Mouse (Mus musculus) gastrocnemius, adult 8-10 months (tissue): Measurements from ENCODE around the gene 9530068E07Rik. TPM values are rescaled to one million over a fixed set of nuclear protein-coding genes. Genes with fewer than 3 reads are reported as not detected.
"Not testable (repeated sequence)": the region's sequence is repeated elsewhere in the genome, so short reads cannot be mapped to it uniquely, and the experiment has no call there.

ENCODE experiments used
- DNase-seq, 2 experiments: peaks; one replicate each; pipeline ENCODE4 v3.0.0; 2022; ENCODE audit warnings: low spot score in 2 of 2
- total RNA-seq, 4 experiments: library from RNA; stranded (reverse); gene quantifications; 2 replicates each; pipeline ENCODE4 v1.2.4; 2022

9530068E07Rik gene
- total RNA-seq, 4 experiments from 2014 or later = 37.2 to 45.4 (median 40.2) TPM

DNA sequence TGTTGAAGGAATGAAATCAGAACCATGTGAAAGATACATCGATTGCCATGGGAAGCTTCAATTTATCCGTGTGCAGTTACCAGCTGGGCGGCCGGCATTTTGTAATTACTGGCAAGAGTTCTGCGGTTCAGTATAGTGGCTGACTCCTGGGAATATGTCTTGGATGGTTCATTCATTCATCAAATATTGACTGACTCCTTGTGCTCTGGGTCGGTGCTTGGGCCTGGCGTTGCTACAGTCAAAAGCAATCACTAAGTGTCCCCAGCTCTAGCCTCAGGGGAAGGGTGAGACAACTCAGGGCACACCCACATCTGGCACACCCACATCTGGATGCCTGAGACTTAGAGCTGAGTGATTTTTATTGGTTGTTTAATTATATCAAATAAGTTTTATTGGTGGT, 22.4 kb upstream of the 9530068E07Rik start:
- DNase-seq = no peak

DNA sequence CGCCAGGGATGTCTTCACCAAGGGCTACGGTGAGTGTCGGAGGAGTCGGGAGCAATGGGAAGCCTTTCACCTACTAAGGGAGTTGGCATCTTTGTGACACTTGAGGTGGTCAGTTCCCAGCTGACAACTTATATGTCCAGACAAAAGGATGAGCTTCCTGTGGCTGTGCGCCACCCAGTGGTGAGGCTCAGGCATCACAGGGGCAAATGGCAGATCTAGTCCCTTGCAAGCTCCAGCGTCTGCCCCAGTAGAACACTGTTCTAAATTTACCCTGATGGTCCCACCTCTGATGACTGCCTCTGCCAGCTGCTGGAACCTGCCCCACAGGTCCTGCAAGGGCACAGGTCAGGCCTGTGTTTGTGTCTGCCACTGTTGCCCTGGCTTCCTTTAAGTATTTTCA, 21.9 kb upstream of the 9530068E07Rik start:
- peak; percentile 59 to 84 for DNase-seq

DNA sequence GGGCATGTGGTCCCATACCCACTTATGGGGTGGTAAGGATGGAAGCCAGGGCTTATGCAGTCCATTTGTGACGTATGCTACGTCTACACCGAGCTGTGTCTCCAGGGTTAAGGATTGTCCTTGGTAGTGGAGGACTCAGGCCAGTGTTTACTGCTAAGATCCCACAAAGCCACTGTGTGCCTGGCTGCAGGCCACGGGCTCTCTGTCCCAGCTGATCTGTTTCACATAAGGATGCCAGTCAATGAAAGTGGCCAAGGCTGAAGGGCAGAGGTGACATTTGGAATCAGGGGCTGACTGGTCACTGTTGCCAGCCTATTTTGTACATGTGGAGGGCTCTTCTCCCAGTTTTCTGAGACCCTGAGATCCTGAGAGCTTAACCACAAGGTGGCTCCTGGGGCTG, 18.6 kb upstream of the 9530068E07Rik start:
- peak in 1 of 2 experiments; percentile 73 for DNase-seq

DNA sequence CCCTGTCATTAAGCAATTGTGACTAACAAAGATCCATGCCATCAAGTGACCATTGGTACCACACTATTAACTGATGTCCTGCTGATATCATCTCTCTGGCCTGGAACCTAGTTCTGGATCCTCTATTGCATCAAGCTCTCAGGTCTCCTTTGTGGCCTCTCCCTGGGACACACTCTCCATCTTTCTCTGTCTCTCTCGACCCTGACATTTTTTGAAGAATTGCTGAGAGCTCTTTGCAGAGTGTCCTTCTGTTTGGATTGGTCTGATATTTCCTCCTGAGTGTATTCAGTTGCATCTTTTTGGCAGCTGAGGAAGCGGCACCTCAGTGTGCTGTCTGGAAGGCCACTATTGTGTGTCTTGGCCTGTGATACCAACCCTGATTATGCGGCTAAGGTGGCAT, 17.0 kb upstream of the 9530068E07Rik start:
- no peak for DNase-seq

DNA sequence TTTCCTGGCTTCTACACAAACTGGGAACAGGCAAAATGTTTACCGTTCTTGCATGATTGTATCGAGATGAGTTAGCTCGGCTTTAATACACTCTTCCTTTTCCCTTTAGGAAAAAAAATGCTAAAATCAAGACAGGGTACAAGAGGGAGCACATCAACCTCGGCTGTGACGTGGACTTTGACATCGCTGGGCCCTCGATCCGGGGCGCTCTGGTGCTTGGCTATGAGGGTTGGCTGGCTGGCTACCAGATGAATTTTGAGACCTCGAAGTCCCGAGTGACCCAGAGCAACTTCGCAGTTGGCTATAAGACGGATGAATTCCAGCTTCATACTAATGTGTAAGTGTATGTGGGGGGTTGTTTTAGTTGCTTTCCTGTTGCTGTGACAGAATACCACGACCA, 12.5 kb upstream of the 9530068E07Rik start:
- no peak for DNase-seq

DNA sequence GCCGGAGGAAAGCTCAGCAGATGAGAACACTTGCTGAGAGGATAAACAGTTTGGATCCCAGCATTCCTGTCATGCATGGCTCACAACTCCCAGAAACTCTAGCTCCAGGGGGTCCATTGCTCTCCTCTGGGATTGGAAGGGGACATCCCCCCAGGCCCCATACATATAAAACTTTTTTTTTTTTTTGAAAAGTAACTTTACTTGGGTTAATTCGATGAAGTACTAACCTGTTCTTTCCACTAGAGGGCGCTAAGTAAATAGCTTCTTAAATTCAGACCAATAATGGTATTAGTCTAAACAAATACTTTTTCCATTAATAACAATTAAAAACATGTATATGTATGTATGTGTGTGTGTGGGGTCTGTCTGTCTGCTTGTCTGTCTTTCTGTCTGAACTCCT, 11.6 kb upstream of the 9530068E07Rik start:
- DNase-seq = no peak

DNA sequence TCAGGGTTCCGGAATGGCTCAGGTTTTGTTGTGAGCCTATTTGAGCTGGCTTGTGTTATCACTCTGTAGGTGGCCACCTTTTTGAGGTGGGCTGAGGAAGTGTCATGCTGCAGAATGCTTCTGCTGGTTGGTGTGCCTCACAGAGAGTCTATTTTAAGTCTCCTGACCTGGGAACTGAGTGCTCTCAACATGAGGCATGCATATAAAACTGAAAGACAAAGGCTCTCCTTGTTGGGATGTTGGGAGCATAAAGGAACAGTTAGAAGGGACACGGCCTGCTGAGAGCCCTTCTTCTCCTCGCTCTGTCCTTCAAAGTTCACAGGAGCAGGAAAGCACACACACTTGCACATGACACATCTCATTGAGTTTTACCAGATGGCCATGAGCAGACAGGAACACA, 9.3 kb upstream of the 9530068E07Rik start:
- no peak for DNase-seq

DNA sequence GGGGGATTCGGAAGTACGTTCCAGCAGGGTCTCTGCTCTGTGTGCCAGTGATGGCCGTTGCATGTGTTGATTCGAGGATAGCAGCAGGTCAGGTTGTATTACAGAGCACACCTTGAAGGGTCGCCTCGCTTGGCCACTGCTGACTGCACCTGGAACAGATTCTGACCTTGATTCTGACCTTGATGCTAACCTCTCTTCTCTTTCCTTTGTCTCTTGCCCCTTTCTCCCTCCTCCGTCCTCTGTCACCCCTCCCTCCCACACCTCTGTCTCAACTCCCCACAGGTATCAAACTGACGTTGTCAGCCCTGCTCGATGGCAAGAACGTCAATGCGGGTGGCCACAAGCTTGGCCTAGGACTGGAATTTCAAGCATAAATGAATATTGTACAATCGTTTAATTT, 8.1 kb upstream of the 9530068E07Rik start:
- no peak for DNase-seq

DNA sequence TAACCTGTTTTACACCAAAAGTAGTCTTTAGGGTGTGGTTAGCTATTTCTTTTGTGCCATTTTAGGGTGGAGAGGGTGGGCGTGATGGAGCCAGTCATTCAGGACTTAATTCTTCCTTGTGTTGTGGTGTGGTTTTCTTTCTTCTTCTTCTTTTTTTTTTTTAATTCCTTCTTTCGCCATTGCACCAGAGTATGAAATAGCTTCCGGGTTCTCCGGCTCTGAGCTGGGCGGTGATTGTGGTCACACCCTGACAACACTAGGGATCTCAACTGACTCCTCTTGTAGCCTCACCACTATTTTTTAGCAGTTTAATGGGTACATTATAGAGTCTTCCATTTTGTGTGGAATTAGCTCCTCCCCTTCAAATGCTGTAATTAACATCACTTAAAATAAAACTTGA, 7.2 kb upstream of the 9530068E07Rik start:
- not testable (repeated sequence) for DNase-seq

DNA sequence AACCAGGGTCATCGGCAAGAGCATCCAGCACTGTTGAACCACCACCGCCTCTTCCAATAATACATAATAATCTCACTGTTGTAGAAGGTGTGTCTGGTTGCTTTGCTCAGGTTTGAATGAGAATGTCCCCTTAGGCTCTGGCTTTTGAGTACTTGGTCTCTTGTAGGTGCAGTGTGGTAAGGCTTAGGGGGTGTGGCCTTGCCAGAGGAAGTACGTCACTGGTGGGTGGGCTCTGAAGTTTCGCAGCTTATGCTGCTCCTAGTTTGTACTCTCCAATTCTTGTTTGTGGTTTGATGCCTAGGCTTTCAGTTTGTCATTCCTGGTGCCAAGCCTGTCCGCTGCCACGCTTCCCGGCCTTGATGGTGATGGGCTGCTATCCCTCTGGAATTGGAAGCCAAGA, 6.3 kb upstream of the 9530068E07Rik start:
- no peak for DNase-seq

DNA sequence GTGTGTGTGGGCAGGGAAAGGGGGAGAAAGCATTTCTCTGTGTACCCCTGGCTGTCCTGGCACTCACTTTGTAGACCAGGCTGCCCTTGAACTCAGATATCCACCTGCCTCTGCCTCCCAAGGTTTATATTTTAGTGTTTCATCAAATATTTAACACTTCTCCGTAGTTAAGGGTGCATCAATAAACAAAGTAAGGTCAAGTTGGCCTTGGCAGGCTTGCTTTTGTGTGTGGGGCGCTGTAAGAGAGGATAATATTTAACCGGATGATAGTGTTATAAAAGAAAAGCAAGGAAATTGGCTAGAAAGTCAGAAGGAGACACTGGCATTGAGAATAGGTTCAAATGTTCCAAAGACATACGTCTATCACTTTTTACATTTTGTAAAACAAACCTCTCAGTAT, 1.7 kb upstream of the 9530068E07Rik start:
- no peak for DNase-seq

DNA sequence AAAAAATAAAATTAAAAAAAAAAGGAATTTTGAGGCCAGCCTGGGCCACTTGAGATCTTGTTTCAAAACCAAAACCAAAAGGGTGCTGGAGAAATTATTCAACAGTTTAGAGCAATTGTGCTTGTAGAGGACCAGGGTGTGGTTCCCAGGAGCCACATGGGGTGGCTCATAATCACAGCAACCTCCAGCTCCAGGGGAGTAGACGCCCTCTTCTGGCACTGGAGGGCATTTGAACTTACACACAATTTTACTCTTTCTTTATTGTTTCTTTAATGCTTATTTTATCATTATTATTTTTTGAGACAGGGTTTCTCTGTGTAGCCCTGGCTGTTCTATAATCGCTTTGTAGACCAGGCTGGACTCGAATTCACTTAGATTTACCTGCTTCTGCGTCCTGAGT, 885 bp upstream of the 9530068E07Rik start:
- DNase-seq = no peak

DNA sequence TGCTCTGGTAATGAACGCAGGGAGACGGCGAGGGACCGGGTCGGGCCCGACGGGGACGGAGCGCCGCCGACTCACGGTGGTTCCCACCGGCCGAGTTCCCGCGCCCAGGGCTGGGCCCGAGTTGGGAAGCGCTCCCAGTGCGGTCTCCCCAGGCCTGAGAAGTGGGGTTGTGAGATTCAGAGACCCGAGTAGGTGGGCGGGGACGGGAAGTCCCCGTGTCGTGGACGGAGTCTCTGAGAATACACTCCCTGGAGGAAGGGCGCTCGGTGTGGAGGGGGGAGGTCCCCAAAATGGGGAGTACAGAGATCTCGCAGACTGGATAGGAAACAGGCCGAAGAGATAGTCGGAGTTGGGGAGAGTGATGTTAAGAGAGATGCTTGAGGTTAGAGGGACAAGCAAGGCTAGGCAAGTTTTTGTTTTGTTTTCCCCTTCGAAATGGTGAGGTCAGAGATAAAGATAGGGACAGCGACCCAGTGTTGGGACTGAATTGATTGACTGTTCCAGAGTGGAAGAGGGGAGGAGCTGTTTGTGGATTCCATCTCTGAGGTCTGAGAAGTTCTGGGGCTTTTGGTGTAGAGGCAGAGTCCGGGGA, 465 bp downstream of the 9530068E07Rik start:
- DNase-seq = no peak

DNA sequence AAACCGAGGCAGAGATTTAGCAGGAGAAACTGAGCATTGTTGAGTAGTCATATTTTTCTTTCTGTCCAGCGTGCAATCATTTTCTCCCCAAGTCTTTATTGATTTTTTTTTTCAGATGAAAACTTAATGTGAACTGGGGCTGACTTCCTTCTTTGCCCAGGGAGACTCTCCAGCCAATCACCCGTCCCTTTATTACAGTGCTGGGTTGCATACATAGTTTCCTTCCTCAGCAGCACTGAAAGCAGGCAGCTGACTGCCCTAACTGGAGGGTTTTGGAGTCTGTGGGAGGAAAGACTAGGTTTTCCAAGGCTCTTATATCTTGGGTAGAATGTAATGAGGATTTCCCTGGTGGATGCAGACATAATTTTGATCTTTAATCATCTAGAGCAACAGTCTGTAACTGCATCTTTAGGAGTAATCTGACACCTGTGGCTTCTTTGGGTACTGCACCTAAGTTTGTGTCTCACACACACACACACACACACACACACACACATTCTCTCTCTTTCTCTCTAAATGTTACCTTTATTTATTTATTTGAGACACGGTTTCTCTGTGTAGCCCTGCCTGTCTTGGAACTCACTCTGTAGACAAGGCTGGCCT, 1.3 kb downstream of the 9530068E07Rik start:
- DNase-seq = no peak

DNA sequence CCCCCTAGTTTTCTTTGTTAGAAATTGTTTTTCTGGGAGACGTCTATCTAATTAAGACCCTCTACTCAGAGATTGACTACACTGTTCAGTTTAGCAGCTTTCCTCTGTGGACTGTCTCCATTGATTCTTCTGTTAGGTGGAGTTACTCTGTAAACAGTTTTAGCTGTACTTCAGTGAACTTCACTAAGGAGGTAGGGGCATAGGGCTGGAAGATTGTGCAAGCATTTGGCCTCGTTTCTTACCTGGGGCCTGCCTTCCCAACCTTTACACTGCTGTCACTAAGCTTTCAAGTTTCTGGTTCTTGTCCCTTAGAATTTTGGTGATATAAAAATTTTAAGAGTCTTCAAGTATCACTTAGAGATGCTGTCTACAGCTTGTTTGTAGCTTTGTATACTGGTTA, 5.2 kb downstream of the 9530068E07Rik start:
- no peak for DNase-seq

DNA sequence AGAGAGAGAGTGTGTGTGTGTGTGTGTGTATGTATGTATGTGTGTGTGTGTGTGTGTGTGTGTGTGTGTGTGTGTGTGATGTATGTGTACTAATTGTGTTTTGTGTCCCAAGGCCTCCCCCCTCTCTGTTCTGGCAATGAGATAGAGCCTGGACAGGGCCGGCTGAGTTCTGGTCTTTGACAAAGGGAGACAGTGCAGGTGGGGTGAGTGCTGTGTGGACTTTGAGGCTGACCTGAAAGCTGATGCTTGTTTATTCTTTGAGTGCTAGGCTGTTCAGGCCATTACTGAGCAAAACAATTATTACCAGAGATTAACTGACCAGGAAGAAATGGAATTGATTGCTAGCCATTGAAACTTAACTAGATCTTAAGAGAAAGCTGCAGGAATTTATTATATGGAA, 6.3 kb downstream of the 9530068E07Rik start:
- DNase-seq = no peak

DNA sequence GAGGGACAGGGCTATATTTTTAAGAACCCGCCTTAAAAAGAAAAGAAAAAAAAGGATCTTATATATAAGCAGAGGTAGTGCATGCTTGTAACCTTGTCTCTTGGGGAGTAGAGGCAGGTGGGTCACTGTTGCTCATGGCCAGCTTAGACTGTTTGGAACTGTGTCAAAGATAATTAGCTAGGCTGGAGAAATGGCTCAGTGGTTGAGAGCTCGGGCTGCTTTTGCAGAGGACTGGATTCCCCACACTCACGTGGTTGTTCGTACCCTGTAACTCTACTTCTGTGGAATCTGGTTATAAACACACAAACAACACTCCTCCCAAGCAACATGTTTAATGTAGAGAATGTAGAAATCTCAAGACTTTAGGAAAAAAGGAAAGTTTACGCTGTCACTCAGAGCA, 8.0 kb downstream of the 9530068E07Rik start:
- no peak for DNase-seq

DNA sequence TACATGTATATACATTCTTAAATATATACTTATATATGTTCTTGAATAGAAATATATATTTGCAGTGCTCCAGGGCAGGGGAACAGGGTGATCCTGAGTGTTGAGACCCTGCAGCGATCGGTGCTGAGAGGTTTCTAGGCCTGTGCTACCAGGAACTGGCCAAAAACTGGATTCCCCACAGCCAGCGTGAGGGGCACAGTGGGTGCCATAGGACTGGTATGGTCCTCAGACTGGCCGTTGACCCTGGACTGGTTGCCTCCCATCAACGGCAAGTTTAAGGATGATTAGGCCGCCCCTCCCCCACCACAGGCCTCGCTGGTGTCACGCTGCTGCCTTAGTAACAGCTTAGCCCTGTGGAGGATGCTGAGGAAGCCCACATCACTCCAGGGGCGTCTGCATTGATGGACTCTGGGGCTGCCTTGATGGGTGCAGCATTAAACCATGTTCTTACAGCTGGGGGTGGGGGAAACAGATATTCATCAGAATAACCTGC, 9.0 kb downstream of the 9530068E07Rik start:
- no peak for DNase-seq

DNA sequence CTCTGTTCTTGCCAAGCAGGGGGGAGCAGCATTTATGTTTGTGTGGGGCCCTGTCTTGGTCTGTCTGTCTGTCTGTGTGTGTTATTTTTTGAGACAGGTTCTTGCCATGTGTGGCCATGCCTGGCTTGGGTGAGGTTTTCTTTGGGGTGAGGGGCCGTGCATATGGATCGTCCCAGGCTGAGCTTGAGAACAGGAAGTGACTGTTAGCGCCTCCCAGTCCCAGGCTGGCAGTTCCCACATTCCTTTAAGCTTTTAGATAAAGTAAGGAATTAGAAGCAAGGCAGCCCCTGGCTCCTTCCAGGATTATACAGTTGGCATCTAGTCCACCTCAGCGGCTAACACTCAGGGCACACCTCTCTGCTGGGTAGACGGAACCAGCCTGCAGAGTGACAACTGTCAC, 13.1 kb downstream of the 9530068E07Rik start:
- DNase-seq = no peak

DNA sequence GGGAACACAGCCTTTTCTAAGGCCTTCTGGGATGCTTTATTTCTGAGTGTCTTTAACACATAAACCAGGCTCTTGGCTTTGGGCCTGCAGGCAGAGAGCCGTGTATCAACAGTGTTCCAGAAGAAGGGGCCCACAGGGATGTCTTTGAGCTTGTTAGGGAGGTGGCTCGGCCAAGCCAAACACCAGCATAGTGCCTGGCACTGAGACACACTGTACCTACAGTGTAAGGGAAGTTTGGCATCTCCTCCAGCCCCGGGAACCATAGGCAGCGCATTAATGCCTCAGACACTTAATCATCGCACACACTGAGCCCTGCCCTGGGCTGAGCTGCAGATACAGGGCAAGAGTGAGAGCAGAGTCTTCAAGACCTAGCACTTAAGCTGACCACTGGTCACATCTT, 22.1 kb downstream of the 9530068E07Rik start:
- DNase-seq = no peak

DNA sequence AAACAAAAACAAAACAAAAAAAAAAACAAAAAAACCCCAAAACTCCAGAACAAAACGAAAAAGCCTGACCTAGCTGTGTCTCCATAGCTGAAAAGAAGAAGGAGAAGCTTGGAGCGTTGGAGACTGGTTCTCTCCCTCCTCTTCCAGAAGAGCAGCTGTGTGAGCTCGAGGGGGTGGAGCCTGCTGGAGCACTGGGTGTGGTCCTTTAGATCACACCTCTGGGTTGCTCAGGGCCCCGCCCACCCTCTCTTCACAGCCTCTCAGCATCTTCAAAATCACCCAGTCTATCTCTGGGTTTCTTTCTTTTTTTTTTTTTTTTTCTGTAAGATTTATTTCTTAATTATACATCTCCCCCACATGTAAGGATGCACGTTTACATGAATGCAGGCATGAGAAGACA, 23.0 kb downstream of the 9530068E07Rik start:
- no peak for DNase-seq

DNA sequence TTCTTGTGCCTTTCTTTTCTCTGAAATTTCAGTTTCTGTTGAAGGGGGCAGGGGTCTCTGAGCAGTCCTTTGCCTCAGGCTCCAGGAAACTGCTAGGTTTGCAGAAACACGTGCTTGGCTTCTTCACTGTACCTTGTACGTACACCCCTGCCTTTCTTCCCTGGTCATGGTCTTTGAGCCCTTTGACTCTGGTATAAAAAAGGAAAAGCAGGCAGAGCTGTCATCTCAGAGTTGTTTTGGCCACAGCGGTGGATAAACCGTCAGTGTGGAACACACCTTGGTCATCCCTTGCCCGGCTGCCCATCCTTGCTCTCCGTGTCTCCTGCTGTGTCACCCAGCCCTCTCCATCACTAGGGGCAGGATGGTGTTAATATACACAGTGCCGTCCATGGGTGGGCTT, 23.6 kb downstream of the 9530068E07Rik start:
- DNase-seq = no peak

DNA sequence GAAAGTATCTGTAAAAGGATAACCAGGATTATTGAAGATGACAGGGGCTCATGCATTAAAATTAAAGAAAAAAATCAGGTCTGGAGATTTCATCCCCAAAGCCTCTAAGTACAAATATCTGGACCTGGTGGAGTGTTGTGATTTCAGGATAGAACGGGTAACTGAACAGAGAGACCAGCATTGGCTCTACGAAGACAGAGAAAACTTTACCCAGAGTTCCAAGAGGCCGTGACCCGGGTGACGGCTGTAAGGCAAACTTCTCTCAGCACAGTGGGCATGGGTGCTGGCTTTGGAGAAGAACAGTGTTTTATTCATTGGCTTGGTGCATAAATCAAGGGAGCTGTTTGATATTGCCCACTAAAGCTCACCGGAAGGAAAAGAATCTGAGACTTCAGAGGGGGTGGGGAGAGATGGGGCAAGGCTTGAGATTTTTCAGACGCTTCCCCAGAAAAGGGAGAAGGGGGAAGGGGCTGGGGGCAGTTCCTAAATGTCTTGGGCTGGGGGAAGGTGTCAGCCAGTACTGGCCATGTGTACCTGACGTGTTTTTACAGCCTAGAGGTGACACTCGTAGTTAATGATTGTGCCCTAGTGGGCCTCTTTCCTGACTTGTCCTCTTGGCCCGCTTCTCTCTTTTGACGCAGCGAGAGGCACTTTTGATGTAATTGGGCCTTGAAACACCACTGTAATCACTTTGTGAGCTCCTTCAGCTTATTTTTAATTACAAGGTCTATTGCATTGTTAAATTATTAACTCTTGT, 24.2 kb downstream of the 9530068E07Rik start:
- no peak for DNase-seq
